11 mouse cellular contexts compared by ENCODE assay signal in the genomic region with DNA sequence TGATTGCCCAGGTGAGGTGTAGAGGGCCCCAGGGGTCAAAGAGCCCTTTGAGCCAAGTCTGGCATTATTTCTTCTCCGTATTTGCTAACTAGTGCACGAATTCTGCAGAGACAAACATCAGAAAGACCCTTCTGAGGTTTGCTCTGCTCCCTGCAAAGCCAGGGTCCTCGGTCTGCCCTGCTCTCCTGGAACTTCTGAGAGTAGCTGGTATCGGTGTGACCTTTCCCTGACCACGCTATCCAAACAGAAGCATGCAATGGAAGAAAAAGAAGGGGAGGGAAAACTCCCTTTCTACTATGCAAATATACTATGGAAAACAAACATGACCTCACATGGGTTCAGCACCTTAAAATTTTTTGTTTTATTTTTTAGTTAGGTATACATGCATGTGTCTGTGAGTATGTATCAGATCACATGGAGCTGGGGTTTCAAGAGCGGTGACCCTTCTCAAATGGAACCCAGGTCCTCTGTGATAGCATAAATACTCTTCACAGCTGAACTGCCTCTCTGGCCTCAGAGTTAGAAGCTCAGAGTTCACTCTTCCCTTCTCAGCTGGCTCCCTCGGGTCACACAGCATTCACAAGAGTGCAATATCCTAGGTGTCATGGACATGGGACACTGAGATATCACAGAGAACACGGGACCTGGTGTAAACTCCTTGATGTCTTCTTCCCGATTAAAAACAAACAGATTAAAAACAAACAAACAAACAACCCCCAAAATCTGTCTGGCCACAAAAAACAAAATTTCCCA.
"Had no signal": no experiment of that assay in that cellular context is flagged by ENCODE, and none has a peak within 500 bp of the region (broad histone marks: within the 10 kb centered on the region; RNA-seq: fewer than 3 reads in every experiment).

No protein-coding gene starts in this region.

- H3K4me1 ChIP-seq: limb, embryonic 15.5 days had no signal

- H3K9ac ChIP-seq: limb, embryonic 15.5 days; midbrain, embryonic 13.5 days; neural tube, embryonic 15.5 days had no signal

- H3K4me2 ChIP-seq: limb, embryonic 15.5 days; midbrain, embryonic 13.5 days; neural tube, embryonic 15.5 days had no signal

- DNase-seq: kidney, adult 11 months; kidney, adult 9 months; kidney, postnatal 36 days; layer of hippocampus, adult 9-11 months; layer of hippocampus, postnatal 36 days; thymus, postnatal 4 days had no signal

- H3K36me3 ChIP-seq: limb, embryonic 15.5 days; midbrain, embryonic 13.5 days; neural tube, embryonic 15.5 days had no signal

- H3K27ac ChIP-seq: kidney, postnatal 0 days; limb, embryonic 15.5 days; midbrain, embryonic 13.5 days; neural tube, embryonic 15.5 days had no signal

- H3K9me3 ChIP-seq: limb, embryonic 15.5 days; midbrain, embryonic 13.5 days; neural tube, embryonic 15.5 days had no signal

- H3K27me3 ChIP-seq: limb, embryonic 15.5 days; midbrain, embryonic 13.5 days; neural tube, embryonic 15.5 days had no signal

- ATAC-seq: midbrain, embryonic 13.5 days had no signal

- H3K4me3 ChIP-seq: limb, embryonic 15.5 days; midbrain, embryonic 13.5 days; myocyte; neural tube, embryonic 15.5 days had no signal
